Mouse (Mus musculus) cerebral cortex, adult 2 months (tissue): Measurements from ENCODE around the gene Lyzl4.

Source experiments
- WGBS: fragments of 180-500 bp; shearing (Covaris S2); methylation state at CpG from one replicate; pipeline ENCODE4 v1.1.7; 2018; 5-methylcytosine and 5-hydroxymethylcytosine counted together

The Lyzl4 gene

GRCm38 (mm10) chr9:121600201-121600860, 41.6 kb downstream of the Lyzl4 start:
- 16% methylated on average over 13 of the region's 13 CpGs for WGBS

- WGBS, result 51% methylated on average over 6 of the region's 6 CpGs
Measured at GRCm38 (mm10) chr9:121599551-121599950, 42.3 kb downstream of the Lyzl4 start.

- 65% methylated on average over 2 of the region's 2 CpGs for WGBS
Measured at GRCm38 (mm10) chr9:121598106-121598505, 43.8 kb downstream of the Lyzl4 start.

GRCm38 (mm10) chr9:121594771-121595170, 47.1 kb downstream of the Lyzl4 start:
- WGBS, result 61% methylated on average over 4 of the region's 4 CpGs

GRCm38 (mm10) chr9:121593768-121594167, 48.1 kb downstream of the Lyzl4 start:
- 86% methylated on average over 3 of the region's 3 CpGs for WGBS

GRCm38 (mm10) chr9:121592948-121593550, 48.8 kb downstream of the Lyzl4 start:
- 31% methylated on average over 13 of the region's 13 CpGs for WGBS

- WGBS, result 66% methylated on average over 2 of the region's 2 CpGs
Measured at GRCm38 (mm10) chr9:121589533-121589932, 52.4 kb downstream of the Lyzl4 start.

- 56% methylated on average over 5 of the region's 5 CpGs for WGBS
Measured at GRCm38 (mm10) chr9:121574380-121574779, 67.5 kb downstream of the Lyzl4 start.

DNA sequence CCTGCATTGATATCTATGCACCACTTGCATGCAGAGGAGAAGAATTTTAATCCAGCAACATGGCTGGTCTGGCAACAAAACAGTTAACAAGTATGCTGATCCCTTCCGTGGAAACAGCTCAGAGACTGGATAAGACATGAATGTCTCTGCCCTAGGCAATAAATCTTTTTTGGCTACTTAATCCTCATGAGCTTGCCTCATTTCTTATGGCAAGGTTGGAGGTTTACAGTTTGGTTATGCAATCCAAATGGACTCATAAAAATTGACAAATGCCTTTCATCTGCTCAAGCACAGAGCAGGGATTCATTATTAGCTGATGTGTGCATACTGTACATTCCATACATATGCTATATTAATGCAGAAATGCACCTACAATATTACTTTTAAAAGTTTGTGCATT, 73.4 kb downstream of the Lyzl4 start:
- 67% methylated on average over 1 of the region's 1 CpGs for WGBS

DNA sequence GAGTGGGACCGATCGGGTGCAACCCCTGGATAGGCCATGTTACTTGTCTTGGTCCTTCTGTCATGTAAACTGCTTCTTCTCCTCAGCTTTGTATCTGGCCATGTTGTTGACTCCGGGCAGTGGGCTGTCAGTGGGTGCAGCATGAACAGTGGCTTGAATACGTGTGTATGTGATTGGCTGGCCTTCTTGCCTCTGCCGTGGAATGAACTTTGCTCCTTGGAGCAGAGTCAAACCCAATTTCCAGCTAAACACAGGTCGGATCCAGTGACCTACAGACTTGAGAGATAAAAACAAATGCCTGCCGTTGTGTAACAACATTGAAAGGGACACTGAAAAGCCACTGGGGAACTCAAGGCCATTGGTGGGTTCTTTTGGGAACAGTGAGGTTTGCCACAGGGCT, 75.5 kb downstream of the Lyzl4 start:
- WGBS, result 89% methylated on average over 7 of the region's 7 CpGs

DNA sequence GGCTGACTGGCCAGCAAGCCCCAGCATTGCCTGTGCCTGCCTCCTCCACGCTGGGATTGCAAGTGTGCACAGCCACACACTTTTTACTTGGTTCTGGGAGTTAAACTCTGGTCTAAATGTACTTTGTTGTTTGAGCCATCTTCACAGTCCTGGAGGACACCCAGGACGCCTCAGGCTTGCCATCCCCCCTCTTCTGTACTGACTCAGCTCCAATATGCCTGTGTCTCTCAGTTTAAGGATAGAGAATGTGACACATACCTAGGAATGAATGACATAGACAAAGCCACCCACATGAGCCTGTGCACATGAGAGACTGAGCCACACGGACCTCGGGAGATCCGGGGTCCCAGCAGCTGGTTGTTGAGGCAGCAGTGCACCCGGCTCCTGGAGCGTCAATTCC, 78.6 kb downstream of the Lyzl4 start:
- 68% methylated on average over 7 of the region's 7 CpGs for WGBS

DNA sequence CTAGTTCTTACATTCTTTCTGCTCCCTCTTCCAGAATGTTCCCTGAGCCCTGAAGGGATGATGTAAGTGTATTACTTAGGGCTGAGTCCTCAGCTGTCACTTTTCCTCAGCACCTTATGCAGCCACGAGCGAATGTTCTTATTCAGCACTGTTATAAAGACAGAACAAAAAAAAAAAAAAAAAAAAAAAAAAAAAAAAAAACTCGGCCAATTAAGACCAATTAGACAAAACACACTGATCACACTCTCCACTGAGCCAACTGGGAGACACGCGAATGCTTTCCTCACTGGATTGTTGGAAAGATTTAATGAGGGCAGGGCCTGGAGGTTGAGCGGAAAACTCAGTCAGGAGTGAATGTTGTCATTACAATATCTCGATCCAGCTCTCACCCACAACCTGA, 81.4 kb downstream of the Lyzl4 start:
- WGBS, result 49% methylated on average over 7 of the region's 7 CpGs

GRCm38 (mm10) chr9:121558167-121558566, 83.7 kb downstream of the Lyzl4 start:
- WGBS, result 60% methylated on average over 6 of the region's 6 CpGs

GRCm38 (mm10) chr9:121556913-121557312, 85.0 kb downstream of the Lyzl4 start:
- WGBS, result 40% methylated on average over 5 of the region's 5 CpGs

- 14% methylated on average over 9 of the region's 9 CpGs for WGBS
Measured at GRCm38 (mm10) chr9:121555395-121556000, 86.4 kb downstream of the Lyzl4 start.

GRCm38 (mm10) chr9:121553643-121554042, 88.3 kb downstream of the Lyzl4 start:
- 88% methylated on average over 4 of the region's 4 CpGs for WGBS

GRCm38 (mm10) chr9:121550327-121550771, 91.5 kb downstream of the Lyzl4 start:
- 28% methylated on average over 5 of the region's 5 CpGs for WGBS

GRCm38 (mm10) chr9:121549010-121549409, 92.9 kb downstream of the Lyzl4 start:
- WGBS, result 82% methylated on average over 5 of the region's 5 CpGs

GRCm38 (mm10) chr9:121547431-121547830, 94.5 kb downstream of the Lyzl4 start:
- 84% methylated on average over 4 of the region's 4 CpGs for WGBS

- 78% methylated on average over 9 of the region's 9 CpGs for WGBS
Measured at GRCm38 (mm10) chr9:121532626-121533025, 109.3 kb downstream of the Lyzl4 start.

DNA sequence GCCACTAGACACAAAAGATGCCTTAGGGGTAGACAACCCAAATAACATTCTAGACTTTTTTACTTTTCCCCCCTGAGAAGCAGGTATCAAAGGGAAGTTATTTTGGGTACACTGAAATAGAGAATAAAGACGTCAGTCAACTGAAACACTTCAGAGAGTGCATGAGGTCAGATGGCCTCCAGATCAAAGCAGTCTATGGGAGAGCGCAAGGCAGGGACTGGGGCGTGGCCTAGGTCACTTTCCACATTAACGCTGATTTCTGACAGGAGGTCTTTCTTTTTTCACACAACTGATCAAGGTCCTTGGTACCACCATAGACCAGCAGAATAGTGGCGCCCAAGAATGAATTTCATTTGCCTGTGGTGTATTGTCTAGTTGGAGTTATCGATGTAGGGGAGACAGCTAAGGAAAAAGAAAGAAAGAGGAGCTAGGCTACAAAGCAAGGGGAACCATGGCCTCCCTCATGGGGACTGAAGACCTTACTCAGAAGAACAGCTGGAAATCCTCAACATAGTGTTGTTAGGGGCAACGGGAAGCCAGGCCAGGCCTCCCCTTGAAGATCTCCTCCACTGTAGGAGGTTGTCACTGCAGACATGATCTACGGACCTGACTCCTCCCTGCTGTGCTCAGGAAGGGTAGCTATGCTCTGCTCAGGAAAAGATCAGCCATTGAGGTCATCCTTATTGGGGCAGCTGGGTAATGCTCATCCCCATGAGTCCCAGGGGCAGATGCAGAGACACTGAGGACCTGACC, 113.1 kb downstream of the Lyzl4 start:
- WGBS, result 89% methylated on average over 8 of the region's 8 CpGs
